ENCODE assay signal across 14 mouse cellular contexts in the genomic region with DNA sequence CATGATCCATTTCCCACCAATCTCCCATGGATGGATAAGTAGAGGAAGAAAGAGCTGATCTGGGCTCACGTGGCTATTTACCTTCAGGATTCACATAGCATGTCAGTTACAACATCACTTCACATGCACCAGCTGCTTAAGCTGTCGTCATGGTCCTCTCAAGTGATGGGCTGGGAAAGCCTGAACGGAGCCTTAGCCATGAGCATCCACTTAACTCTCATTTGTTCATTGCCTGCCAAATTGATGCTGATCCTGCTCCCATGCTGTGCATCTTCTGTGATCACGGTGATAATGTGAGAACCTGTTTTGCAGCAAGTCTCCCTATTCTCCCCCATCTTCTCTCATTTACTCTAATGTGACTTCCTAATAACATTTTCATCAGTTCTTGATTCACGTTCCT.
"Had no signal": no experiment of that assay in that cellular context is flagged by ENCODE, and none has a peak within 500 bp of the region (broad histone marks: within the 10 kb centered on the region; RNA-seq: fewer than 3 reads in every experiment).

No protein-coding gene starts in this region.

- DNase-seq: kidney, postnatal 14 days; liver; liver, embryonic 13.5 days; liver, postnatal 0 days; lung, postnatal 14 days; midbrain, embryonic 14.5 days; thymus, postnatal 4 days had no signal

- H3K27ac ChIP-seq: kidney, embryonic 15.5 days; left cerebral cortex, adult 2 months; limb, embryonic 12.5 days; liver, embryonic 13.5 days; lung, embryonic 15.5 days; macrophage; neural tube, embryonic 13.5 days; stomach, postnatal 0 days had no signal

- H3K4me1 ChIP-seq: limb, embryonic 12.5 days; liver, embryonic 13.5 days had no signal

- ATAC-seq: liver, postnatal 0 days had no signal

- H3K4me3 ChIP-seq: kidney, embryonic 15.5 days; left cerebral cortex, adult 2 months; limb, embryonic 12.5 days; liver, embryonic 13.5 days; lung, embryonic 15.5 days; neural tube, embryonic 13.5 days had no signal

- H3K27me3 ChIP-seq: kidney, embryonic 15.5 days; limb, embryonic 12.5 days; liver, embryonic 13.5 days; lung, embryonic 15.5 days; neural tube, embryonic 13.5 days had no signal

- H3K36me3 ChIP-seq: kidney, embryonic 15.5 days; limb, embryonic 12.5 days; liver, embryonic 13.5 days; lung, embryonic 15.5 days; neural tube, embryonic 13.5 days had no signal

- H3K9me3 ChIP-seq: kidney, embryonic 15.5 days; limb, embryonic 12.5 days; liver, embryonic 13.5 days; lung, embryonic 15.5 days; neural tube, embryonic 13.5 days had no signal
